Mouse (Mus musculus): ENCODE measurements around the gene Mrps35. TPM values are rescaled to one million over a fixed set of nuclear protein-coding genes. Genes with fewer than 3 reads are reported as not detected.

Gene Mrps35
- polyA plus RNA-seq, 1 experiment from 2014 or later = 134 TPM

- H3K36me3 ChIP-seq (replicated peaks) = peaks cover 34% of the 10 kb centered on the region
- no peak for DNase-seq (ENCODE audit: extremely low spot score, low spot score)
These were observed 34.3 kb downstream of the Mrps35 start for GRCm38 (mm10) chr6:147076878-147077277.

GRCm38 (mm10) chr6:147079919-147080318 is 37.4 kb downstream of the Mrps35 start:
- Histone ChIP-seq H3K4me1 (no peaks in the 10 kb centered on the region), H3K4me3 (no peak overlapping the region), H3K27me3 (ENCODE audit: poor library complexity, severe bottlenecking) (no peaks in the 10 kb centered on the region), H3K9me3 (no peaks in the 10 kb centered on the region), H3K36me3 (replicated peaks) (peaks cover 16% of the 10 kb centered on the region), H3K27ac (no peak overlapping the region)
- no peak for DNase-seq (ENCODE audit: extremely low spot score, low spot score)
- 94% methylated on average over 10 of the region's 10 CpGs for WGBS

More at GRCm38 (mm10) chr6:147076878-147077277, 34.3 kb downstream of the Mrps35 start:
- Histone ChIP-seq H3K4me1 (no peaks in the 10 kb centered on the region), H3K9me3 (no peaks in the 10 kb centered on the region), H3K27me3 (ENCODE audit: poor library complexity, severe bottlenecking) (no peaks in the 10 kb centered on the region), H3K27ac (no peak overlapping the region), H3K4me3 (no peak overlapping the region)
- 86% methylated on average over 8 of the region's 8 CpGs for WGBS

- peaks cover 34% of the 10 kb centered on the region for H3K27me3 ChIP-seq (ENCODE audit: poor library complexity, severe bottlenecking)
- peaks cover 32% of the 10 kb centered on the region for H3K4me1 ChIP-seq
- H3K27ac ChIP-seq = no peak overlapping the region
- 61% methylated on average over 7 of the region's 7 CpGs for WGBS
- DNase-seq (ENCODE audit: extremely low spot score, low spot score) = no peak
- H3K36me3 ChIP-seq (replicated peaks) = no peaks in the 10 kb centered on the region
- no peak overlapping the region for H3K4me3 ChIP-seq
- H3K9me3 ChIP-seq = no peaks in the 10 kb centered on the region
These were observed 43.0 kb downstream of the Mrps35 start for GRCm38 (mm10) chr6:147085398-147086040.

- H3K27ac ChIP-seq = peak within 1 kb of the TSS; percentile 81
- peak within 1 kb of the TSS; percentile 47 for H3K4me3 ChIP-seq
- H3K36me3 ChIP-seq (replicated peaks) = no peaks in the 10 kb centered on the region
- 6% methylated on average over 19 of the region's 20 CpGs for WGBS
- peak; percentile 33 for DNase-seq (ENCODE audit: extremely low spot score, low spot score)
- no peaks in the 10 kb centered on the region for H3K9me3 ChIP-seq
- peaks cover 43% of the 10 kb centered on the region for H3K4me1 ChIP-seq
- H3K27me3 ChIP-seq (ENCODE audit: poor library complexity, severe bottlenecking) = peaks cover 37% of the 10 kb centered on the region
These were observed 44.1 kb downstream of the Mrps35 start, which contains the start of gene Mansc4 for GRCm38 (mm10) chr6:147086594-147087225. Gene Mansc4, minus strand, starts transcription at chr6:147087032.

- Histone ChIP-seq H3K27me3 (ENCODE audit: poor library complexity, severe bottlenecking) (peaks cover 37% of the 10 kb centered on the region), H3K4me3 (no peak overlapping the region), H3K4me1 (peaks cover 53% of the 10 kb centered on the region), H3K9me3 (no peaks in the 10 kb centered on the region), H3K27ac (no peak overlapping the region), H3K36me3 (replicated peaks) (no peaks in the 10 kb centered on the region)
- DNase-seq (ENCODE audit: extremely low spot score, low spot score) = no peak
- WGBS = 44% methylated on average over 7 of the region's 7 CpGs
These were observed 45.2 kb downstream of the Mrps35 start for GRCm38 (mm10) chr6:147087736-147088135.

- H3K27me3 ChIP-seq (ENCODE audit: poor library complexity, severe bottlenecking) = peaks cover 37% of the 10 kb centered on the region
- H3K4me3 ChIP-seq = no peak overlapping the region
- H3K9me3 ChIP-seq = no peaks in the 10 kb centered on the region
- peaks cover 59% of the 10 kb centered on the region for H3K4me1 ChIP-seq
- H3K36me3 ChIP-seq (replicated peaks) = peaks cover 4% of the 10 kb centered on the region; the same call in 1 of the 2 replicates
- WGBS = 83% methylated on average over 3 of the region's 3 CpGs
- H3K27ac ChIP-seq = no peak overlapping the region
- no peak for DNase-seq (ENCODE audit: extremely low spot score, low spot score)
These were observed 46.0 kb downstream of the Mrps35 start for GRCm38 (mm10) chr6:147088517-147088916.

GRCm38 (mm10) chr6:147090191-147090590 is 47.6 kb downstream of the Mrps35 start:
- Histone ChIP-seq H3K36me3 (replicated peaks) (peaks cover 15% of the 10 kb centered on the region), H3K27ac (0 out of 2 replicates have a peak overlapping the region, but pooled peaks have one; percentile 94), H3K9me3 (no peaks in the 10 kb centered on the region), H3K27me3 (ENCODE audit: poor library complexity, severe bottlenecking) (peaks cover 37% of the 10 kb centered on the region), H3K4me1 (peaks cover 71% of the 10 kb centered on the region), H3K4me3 (peak overlapping the region; percentile 76)
- no peak for DNase-seq (ENCODE audit: extremely low spot score, low spot score)
- 69% methylated on average over 5 of the region's 5 CpGs for WGBS

GRCm38 (mm10) chr6:147091136-147092120 is 48.9 kb downstream of the Mrps35 start, which contains the start of gene Klhl42:
Gene Klhl42, plus strand, starts transcription at chr6:147091379.
- WGBS = under 1% methylated on average over 99 of the region's 99 CpGs
- H3K4me1 ChIP-seq = peaks cover 68% of the 10 kb centered on the region
- peaks cover 28% of the 10 kb centered on the region for H3K27me3 ChIP-seq (ENCODE audit: poor library complexity, severe bottlenecking)
- peaks cover 26% of the 10 kb centered on the region for H3K36me3 ChIP-seq (replicated peaks)
- peak; percentile 70 for DNase-seq (ENCODE audit: extremely low spot score, low spot score)
- H3K9me3 ChIP-seq = no peaks in the 10 kb centered on the region
- H3K4me3 ChIP-seq = peak within 1 kb of the TSS; percentile 76
- H3K27ac ChIP-seq = peak within 1 kb of the TSS; percentile 94

GRCm38 (mm10) chr6:147092136-147092535 is 49.6 kb downstream of the Mrps35 start:
- Histone ChIP-seq H3K27me3 (ENCODE audit: poor library complexity, severe bottlenecking) (peaks cover 28% of the 10 kb centered on the region), H3K36me3 (replicated peaks) (peaks cover 27% of the 10 kb centered on the region), H3K9me3 (no peaks in the 10 kb centered on the region), H3K4me1 (peaks cover 62% of the 10 kb centered on the region), H3K4me3 (peak overlapping the region; percentile 76), H3K27ac (peak overlapping the region; percentile 94)
- DNase-seq (ENCODE audit: extremely low spot score, low spot score) = peak; percentile 41
- WGBS = 3% methylated on average over 15 of the region's 15 CpGs

- Histone ChIP-seq H3K27me3 (ENCODE audit: poor library complexity, severe bottlenecking) (peaks cover 11% of the 10 kb centered on the region), H3K36me3 (replicated peaks) (peaks cover 27% of the 10 kb centered on the region), H3K4me1 (peaks cover 58% of the 10 kb centered on the region), H3K9me3 (no peaks in the 10 kb centered on the region), H3K4me3 (no peak overlapping the region), H3K27ac (no peak overlapping the region)
- DNase-seq (ENCODE audit: extremely low spot score, low spot score) = no peak
- WGBS = 89% methylated on average over 7 of the region's 7 CpGs
These were observed 52.2 kb downstream of the Mrps35 start for GRCm38 (mm10) chr6:147094771-147095170.

GRCm38 (mm10) chr6:147096109-147096508 is 53.5 kb downstream of the Mrps35 start:
- H3K4me1 ChIP-seq = peaks cover 45% of the 10 kb centered on the region
- no peak overlapping the region for H3K27ac ChIP-seq
- peaks cover 29% of the 10 kb centered on the region for H3K36me3 ChIP-seq (replicated peaks)
- no peaks in the 10 kb centered on the region for H3K9me3 ChIP-seq
- DNase-seq (ENCODE audit: extremely low spot score, low spot score) = no peak
- H3K27me3 ChIP-seq (ENCODE audit: poor library complexity, severe bottlenecking) = no peaks in the 10 kb centered on the region
- 96% methylated on average over 4 of the region's 4 CpGs for WGBS
- no peak overlapping the region for H3K4me3 ChIP-seq

GRCm38 (mm10) chr6:147096934-147097333 is 54.4 kb downstream of the Mrps35 start:
- no peaks in the 10 kb centered on the region for H3K27me3 ChIP-seq (ENCODE audit: poor library complexity, severe bottlenecking)
- 81% methylated on average over 3 of the region's 3 CpGs for WGBS

More at GRCm38 (mm10) chr6:147096934-147097333, 54.4 kb downstream of the Mrps35 start:
- Histone ChIP-seq H3K36me3 (replicated peaks) (peaks cover 35% of the 10 kb centered on the region), H3K27ac (no peak overlapping the region), H3K9me3 (no peaks in the 10 kb centered on the region), H3K4me3 (no peak overlapping the region), H3K4me1 (peaks cover 38% of the 10 kb centered on the region)
- no peak for DNase-seq (ENCODE audit: extremely low spot score, low spot score)
